Mouse (Mus musculus): ENCODE results near the gene Map4k4.

Gene Map4k4

DNA sequence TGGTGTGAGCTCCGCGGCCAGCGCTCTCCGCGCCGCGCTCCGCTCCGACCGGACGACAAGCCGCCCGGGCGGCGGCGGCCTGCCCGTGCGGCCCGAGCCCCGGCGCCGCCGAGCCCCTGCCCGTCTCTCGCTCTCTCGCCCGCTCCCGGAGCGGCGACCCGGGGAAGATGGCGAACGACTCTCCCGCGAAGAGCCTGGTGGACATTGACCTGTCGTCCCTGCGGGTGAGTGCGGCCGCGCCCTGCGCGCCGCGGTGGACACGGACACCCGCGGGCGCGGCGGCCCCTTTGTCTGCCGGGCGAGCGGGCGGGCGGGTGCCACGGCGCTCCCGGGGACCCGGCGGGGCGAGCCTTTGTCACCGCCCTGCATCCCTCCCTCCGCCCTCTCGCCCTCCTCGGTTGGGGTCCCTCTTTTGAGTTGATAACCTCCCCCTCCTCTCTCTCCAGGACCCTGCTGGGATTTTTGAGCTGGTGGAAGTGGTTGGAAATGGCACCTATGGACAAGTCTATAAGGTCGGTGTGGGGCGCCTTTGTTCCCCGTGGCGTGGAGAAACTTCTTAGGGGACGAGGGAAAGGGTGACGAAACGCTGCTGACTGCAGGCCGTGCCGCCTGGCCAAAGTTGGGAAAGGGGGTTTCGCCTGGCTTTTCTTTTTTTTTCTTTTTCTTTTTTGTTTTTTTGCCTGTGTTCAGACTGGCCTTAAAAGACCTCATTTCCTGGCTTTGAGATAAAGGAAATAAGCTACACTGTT is 524 bp downstream of the Map4k4 start:
- DNase-seq = peak; percentile 67 to 71

DNA sequence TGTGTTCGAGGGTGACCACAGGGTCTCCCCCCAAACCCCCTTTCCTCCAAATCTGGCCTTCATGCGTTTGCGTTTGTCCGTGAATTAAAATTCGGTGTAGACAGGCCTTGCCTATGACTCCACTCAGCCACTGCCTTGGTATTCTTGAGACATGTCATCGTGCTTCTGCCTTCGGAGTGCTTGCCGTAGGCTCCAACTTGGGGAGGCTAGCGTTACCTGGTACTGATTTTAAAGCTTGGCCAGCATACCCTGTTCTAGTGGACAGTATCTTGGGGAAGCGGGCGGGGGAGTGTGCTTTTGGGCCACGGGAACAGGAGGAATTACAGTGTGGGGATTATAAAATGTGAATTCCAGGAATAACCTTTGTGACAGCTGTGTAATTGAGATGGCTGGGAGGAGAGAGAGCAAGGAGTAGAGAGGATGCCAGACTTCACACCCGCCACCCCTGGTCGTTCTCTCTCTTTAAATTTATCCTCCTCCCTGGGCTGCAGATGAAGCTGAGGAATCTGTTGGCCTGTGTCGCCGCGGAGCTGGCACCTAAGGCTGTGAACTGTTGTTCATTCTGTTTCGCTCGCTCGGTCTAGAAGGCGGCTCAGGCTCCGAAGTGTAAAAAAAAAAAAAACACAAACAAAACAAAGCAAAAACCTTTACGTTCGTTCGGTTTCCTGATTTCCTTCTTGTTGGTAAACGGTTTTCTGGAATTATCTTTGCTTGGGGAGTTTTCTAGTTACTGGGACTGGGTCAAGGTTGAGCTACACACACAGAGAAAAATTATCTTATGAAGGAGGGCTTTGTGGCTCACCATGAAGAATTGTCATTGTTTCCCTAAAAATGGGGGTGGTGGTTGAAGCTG is 1.4 kb downstream of the Map4k4 start:
- DNase-seq = peak; percentile 49 to 64

DNA sequence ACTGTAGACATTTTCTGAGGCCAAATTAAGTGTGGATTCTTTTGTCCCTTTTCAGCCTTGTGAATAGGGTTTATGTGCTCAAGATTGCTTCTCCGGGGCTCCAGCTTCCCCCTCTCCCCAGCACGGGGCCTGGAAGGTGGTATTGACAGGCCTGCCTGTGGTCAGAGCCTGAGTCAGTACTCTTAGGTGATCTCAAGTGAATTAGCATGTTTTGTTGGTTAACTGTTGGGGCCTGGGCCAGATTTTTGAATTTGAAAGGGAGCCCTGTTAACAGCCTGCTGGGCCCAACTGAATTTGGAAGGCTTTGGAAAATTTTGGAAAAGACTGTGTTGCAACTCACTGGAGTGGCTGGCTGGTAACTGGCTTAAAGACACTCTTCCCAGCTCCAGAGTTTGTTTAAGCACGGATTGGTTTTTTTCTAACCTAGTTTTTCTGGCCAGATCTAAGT is 2.0 kb downstream of the Map4k4 start:
- DNase-seq = peak in 1 of 2 experiments; percentile 49

DNA sequence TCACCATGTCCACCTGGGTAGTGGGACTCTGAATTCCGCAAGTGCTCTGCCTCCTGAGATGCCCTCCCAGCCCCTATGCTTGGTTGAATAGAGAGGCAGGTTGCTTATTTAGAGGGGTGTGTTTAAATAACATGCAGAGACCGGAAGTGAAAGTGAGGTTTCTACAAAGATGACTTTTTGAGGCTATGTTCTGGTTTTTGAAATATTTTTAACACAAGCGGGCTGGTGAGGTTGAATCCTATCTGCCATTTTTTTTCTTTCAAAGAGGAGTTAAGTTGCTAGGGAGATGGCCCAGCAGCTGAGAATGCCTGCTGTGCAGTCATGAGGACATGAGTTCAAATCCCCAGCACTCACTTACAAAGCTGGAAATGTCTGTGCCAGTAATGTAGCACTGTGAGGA is 4.0 kb downstream of the Map4k4 start:
- DNase-seq = no peak

DNA sequence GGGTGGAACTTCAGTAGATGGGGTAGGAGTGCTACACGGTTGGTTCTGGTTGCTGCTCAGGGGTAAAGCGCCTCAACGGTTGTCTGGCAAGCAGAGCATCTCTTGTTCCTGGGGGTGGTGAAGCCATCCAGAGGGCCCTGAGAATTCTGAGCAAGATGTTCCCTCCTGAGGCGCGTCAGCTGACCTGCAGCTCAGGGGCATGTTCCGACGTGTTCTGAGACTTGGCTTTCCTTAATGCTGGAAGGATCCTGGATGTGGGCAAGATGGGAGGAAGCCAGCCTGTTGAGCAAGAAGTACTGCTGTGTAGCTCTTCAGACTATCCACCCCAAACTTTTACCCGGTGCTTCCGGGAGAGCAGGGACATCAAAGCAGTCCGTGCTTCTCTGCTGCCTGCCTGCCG is 6.2 kb downstream of the Map4k4 start:
- DNase-seq = no peak

DNA sequence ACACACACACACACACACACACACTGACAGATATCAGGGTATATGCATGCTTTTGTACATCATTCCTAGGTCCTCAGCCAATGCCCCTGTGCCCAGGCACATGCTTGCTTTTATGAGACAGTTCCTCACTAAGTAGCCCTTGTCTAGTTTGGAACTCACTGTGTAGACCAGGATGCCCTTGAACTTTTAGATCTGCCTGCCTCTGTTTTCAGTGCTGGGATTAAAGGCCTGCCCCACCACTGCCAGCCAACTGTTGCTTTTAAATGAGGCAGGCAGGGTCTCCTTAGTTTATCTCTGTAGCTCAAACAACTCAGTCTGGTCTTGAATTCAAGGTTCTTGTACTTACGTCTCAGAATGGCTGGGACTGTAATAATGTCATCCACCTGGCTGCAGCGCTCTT is 8.3 kb downstream of the Map4k4 start:
- DNase-seq = no peak

DNA sequence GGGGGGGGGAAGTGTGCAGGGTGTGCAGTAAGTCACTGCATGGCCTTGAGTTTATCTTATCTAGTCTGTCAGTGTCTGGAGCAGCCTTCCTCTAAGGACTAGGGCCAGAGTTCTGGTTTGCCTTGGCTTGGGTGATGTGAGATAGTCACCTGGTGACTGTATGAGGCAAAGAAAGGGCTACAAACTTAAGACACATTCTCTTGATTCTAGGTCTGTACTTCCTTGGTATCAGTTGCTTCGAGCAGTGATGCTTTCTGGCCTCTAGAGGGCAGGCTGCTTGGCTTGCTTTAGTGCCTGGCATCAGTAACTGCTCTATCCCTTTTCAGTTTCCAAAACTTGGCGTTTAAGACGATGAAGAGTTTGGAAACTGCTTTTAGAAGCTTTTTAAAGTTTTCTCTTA is 10.7 kb downstream of the Map4k4 start:
- peak; percentile 65 to 68 for DNase-seq

DNA sequence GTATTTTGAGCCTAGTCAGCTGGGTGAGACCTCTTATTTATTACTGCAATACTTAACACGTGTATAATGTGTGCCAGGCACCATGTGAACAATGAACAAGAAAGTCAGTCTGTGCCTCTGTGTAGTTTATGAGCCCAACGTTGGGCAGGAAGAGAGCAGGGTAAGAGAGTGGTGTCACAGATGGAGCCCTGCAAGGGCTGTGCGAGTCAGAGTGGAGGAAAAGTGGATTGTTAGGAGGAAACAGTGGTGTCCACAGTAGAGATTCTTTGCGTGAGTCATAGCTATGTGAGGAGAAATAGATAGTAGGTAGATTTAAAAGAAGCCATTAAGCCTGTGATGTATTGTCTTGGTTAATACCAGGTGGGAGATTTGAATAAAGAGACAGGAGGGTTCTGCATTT is 12.5 kb downstream of the Map4k4 start:
- no peak for DNase-seq

DNA sequence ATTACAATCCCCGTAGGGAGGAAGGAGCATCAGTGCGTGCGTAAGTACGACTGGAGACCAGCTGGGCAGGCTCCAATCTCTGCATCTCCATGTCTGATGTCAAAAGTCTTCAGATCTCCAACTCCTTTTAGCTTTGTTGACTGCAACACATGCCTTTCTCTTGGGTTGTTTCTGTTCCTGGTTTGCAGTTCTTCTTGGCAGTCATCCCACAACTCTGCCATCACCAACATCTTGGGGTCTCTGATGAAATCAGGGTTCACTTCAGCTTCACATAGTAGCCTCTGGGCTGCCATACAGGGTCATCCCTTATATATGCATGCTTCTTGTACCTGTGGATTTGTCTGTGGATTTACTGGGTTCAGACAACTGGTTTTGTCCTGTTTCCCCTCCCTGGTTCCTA is 15.4 kb downstream of the Map4k4 start:
- no peak for DNase-seq

DNA sequence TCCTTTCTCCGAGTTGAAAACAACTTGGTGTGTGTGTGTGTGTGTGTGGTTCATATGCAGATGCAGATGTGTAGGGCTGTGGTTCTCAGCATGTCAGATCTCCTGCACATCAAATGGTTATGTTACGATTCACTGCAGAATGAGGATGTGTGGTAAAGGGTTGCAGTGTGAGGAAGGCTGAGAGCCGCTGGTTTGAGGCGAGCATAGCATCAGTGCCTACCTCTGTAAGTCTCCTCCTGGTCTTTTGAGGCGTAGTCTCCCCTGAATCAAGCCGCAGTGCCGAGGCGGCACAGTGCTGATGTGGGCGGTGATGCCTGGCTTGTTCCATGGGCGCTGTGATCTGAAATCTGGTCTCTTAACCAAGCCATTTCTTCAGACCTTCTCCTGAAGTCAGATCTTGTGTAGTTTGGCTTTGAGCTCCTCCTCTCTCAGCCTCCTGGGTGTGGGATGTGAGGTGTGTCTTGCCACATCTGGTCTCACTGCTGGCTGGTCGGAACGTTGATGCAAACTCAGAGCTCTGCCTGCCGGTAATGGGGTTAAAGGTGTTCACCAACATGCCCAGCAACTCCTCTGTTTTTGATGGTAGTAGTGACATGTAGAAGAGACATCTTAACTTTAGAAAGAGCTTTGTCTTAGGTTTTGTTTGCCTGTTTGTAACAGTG is 17.3 kb downstream of the Map4k4 start:
- DNase-seq = no peak

DNA sequence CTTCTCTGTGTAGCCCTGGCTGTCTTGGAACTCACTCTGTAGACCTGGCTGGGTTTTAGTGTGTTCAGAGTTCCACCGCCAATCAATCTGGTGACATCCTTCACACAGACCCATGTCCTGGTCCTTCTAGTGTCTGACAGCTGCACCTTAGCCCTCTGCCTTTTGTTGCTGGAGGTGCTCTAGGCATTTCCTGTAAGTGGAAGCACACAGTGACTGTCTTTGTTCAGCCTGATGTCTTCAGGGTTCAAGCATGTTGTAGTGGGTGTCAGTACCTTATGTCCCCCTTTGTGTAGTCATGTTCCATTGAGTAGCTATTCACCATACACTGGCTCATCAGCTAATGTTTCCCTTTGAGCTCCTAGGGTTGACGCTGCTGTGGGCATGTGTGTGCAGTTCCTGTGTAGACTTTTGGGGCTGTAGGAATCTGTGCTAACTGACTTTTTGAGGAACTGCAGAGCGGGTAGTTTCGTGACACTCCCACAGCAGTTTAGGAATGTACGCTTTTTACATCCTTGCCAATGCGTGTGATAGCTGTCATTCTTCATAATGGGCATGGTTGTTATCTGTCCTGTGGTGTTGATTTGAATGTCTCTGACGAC is 17.9 kb downstream of the Map4k4 start:
- DNase-seq = no peak

DNA sequence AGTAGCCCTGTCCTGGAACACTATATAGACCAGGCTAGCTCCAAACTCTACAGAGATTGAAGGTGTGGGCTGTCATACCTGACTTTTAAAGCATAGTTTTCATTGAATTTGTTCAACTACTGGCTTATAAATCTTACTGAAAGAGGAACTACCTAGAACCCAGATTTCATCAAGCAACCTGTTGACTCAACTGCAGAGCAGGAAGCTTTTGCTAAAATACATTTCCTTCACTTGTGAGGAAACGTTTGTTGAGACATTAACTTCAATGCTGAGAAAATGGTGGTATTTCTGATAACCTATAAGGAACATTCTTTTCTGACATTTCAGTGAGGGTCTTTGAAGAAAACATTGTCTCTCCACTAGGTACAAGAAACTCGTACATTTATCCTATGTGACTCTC is 19.9 kb downstream of the Map4k4 start:
- no peak for DNase-seq

DNA sequence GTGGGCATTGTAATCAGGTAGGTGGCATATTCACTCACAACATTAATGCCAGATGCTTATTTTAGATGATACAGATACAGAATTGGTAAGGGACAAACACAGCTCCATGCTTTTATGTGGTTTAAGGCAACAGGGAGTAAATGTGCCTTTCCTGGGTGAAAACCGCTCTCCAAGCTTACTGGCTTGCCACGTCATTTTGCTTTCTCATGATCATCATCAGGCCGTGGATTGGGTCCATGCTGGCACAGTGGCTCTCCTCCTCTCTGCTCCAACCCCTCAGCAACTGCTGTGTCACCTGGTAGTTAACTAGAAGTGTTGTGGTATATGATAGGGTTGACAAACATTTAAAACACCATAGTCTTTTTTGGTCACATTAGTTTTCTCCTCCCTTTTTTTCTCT is 21.3 kb downstream of the Map4k4 start:
- no peak for DNase-seq

DNA sequence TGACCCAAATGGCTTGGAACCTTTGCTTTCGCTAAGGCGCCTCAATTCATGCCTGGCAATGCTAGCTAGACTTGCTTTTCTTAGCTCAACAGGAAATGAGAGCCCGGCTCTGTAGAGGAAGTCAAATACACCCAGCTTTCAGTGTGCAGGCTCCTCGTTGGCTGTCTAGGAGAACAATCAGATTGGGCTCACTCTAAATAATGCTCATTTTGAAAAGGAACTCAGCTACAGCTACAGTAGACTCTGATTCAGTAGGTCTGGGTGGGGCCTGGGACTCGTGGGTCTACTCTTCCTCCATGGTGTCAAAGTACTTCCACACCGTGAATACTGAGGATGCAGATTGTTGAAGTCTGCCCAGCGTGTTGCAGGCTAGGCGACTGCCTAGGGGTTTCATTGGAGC is 22.0 kb downstream of the Map4k4 start:
- peak in 1 of 2 experiments; percentile 44 for DNase-seq

DNA sequence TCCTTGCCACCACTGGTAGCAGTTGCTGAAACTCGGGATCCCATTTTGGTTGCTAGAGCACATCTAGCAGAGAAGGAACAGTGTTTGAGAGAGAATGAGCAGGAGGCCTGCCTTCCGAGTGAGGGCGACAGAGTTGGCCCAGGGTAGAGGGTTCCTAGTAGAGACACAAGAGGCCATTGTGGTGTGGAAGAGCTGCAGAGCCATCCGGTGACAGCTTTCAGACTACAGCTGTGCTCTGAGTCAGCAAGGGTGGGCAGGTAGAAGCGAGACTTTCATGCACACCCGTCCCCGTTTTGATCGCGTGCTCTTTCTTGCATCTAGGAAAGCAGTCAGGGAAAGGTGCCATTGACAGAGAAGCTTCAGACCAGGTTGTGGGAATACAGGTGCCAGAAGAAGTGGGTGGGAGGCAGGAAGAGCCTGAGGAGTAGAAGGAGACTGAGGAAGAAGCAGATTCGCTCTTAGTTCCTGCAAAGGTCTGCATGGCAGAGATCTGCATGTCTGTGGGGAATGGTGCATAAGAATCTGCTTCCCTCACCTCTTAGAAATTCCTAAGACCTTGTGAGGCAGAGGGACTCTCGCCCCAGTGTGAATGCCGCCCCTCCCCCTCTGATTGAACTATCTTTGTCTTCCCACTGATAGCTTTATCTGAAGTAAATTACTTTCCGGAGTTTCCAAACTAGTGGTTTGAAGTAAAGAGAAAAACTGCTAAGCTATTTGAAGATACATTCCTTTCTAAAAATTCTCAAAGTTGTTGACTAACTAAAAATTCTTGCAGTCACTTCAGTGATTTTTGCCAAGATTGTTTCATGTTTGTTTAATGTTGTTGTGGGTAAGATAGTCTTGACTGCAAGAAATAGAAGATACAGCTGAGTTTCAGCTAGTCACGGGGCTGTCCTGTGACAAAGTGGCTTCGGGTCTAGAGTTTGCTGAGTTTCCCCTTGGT is 23.0 kb downstream of the Map4k4 start:
- DNase-seq = no peak

DNA sequence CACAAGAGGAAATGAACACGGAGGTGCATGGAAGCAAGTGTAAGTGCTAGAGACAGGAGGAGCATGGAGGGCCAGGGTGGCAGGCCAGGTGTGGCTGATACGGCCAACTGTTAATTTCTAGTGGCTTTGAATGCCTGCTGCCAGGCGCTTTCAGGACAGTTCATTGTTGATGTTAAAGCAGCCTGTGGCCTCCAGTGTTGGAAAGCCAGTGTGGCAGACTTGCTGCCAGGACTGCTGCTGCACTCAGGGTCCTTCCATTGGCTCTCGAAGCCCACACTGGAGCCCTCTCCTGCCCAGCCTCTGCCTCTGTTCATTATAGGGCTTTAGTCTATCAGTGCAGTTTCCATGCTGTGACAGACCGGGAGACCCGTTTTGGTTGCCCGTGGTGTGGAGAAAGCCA is 30.3 kb downstream of the Map4k4 start:
- DNase-seq = no peak

DNA sequence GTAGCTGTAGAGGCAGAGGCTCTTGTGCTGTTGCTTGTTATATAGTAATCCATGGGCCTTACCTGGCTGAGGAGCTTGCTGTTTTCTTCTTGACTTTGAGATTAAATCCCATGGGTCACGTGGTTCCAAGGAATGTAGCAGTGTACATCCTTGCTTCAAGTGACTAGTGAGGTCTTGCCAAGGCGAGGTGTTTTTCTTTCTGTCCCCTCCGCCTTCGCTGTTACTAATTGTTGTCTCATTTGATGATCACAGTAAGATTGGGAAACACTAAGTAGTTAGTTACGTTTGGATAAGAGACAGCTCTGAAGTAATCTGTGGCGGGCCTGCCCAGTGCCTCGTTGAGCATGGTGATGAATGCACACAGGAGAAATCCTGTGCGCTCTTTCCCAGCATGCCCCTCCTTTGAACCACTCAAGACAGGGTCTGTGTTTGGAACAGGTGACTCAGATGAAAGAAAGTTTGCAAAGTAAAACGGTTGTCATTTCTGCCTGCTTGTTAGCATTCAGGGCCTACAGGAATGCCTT is 31.6 kb downstream of the Map4k4 start:
- DNase-seq = no peak

DNA sequence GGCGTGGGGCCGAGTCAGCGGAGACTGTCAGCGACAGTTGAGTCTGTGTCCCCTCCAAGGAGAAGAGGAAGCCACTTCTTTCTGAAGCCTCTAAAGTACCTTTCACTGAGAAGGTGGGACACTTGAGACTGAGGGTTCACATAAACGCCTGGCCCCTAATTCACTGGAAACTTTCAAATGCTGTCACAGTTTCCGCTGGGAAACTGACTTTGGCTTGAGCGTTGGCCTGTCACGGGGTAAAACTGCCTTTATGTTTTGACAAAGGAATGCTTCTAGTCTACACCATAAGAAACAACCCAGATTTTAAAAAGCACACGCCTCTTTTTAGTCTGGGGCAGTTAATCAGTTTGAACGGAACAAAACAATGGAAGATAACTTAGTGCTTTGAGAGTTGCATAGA is 32.2 kb downstream of the Map4k4 start:
- no peak for DNase-seq

DNA sequence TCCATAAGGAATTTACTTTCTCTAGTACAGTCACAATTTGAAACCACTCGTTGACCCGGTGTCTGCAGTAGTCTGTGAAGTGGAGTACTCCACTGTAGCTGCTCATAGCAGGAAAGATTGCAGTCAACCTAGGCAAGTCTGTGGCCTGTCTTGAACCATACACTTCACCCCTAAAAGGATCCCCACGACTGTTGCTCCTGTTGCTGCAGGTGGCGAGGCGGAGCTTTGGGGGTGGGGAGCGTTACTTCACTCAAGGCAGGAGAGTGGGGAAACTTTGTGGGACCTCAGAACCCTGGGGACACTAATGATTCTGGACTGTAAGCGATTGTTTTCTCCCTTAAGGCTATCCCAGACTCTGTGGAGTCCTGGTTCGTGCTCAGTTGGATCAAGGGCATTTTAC is 34.2 kb downstream of the Map4k4 start:
- DNase-seq = no peak

DNA sequence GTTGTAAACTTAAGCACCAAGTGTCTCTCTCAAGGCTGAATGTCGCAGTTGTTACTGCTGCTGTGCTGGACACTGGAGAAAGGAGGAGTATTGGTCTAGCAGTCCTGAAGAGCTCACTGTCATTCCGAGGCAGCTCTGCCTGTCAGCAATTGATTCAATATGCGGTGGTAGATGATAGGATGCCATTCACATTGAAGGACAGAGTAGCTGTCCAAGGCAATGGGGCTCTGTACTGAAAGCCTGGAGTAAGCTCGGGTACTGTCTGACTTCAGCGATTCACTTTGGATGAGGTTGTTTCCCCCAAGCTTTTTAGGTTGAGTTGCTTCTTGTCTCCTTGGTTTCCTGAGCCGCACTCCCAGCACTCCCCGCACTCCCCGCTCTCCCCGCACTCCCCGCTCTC is 34.9 kb downstream of the Map4k4 start:
- no peak for DNase-seq

DNA sequence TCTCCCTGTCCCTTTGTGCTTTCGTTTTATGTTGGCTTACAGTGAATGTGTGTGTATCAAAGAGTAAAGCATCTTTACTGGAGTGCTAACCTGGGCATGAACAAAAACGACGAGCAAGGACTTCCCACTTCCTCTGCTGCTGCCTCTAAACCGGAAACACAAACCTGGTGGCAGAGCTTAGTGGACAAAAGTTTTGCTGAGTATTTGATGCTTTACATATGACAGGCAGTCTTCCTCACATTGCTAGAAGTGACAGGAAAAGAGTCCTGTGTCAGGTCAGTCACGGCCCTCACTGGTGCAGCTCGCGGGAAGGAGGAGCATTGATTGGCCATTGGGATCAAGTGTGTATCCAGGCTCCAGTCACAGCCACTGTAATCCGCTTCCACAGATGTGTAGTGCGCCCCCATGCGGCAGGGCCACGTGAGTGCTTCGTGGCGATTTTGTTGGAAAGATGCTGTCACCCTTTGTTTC is 35.7 kb downstream of the Map4k4 start:
- DNase-seq = peak; percentile 89 to 92

DNA sequence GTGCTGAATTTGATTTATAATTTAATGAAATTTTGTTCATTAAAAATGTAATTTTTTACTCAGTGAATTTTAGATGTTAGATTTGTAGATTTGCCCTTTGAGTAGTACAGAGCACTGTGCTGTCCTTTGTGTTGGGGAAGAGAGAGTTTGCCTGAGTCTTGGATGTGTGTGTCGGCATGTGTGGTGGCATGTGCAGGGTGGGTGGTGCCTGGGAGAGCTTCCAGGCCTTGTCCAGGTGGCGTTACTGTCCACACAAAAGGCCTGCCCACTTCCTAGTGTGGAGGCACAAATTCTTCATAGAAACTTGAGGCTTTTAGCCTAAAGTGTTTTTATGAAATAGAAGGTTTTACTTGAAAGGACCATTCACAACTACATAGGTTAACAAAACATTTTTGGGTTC is 36.2 kb downstream of the Map4k4 start:
- DNase-seq = no peak

Measured in kidney, postnatal 4 days (tissue).